Mouse (Mus musculus): Measurements from ENCODE around the gene Ntn4.

DNA sequence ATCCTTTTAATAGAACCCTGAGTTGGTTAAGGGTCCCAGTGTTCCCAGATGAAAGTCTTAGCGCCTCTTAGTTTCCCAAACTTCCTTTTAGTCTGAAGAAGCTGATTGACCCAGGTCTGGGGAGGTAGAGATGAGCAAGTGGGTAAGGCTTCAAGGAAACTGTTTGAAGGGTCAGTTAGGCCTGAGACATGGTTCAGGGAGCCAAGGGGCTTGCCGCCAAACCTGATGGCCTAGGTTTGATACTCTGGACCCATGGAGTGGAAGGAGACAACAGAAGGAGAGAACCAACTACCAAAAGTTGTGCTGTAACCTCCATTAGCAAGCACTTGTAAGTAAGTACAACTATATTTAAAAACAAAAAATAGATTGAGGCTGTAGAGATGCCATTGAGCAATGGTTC, 6.5 kb upstream of the Ntn4 start:
- TF ChIP-seq CTCF (IDR thresholded peaks at IDR 0.05; ENCODE audit: extremely low read depth, insufficient read depth, insufficient read length, insufficient replicate concordance) (no peak), POLR2A (IDR thresholded peaks at IDR 0.05; ENCODE audit: low read depth, low read length) (no peak)

Data from spleen, adult 2 months (tissue).